Mouse (Mus musculus): ENCODE measurements around the gene Prickle2.

DNA sequence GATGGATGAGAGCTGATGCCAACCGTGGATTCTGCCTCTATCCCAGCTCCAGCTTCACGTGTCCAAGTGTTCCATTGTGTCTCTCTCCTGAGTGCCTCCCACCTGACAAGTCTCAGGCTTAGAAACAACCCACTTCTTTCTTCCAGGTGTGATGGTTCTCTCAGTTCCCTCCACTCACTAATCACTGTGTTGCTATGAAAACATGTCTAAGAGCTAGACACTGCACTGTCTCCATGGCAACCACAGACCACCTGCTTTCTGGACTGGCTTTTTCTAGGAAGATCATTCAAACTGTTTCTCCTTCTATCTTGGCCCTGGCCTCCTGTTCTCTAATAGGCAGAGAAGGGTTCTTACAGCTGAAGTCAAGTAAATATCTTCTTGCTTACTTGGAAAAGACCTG lies 46.8 kb upstream of the Prickle2 start:
- TF ChIP-seq POLR2A (IDR thresholded peaks at IDR 0.05; ENCODE audit: borderline replicate concordance, extremely low read depth, low read depth, low read length) (no peak), CTCF (IDR thresholded peaks at IDR 0.05; ENCODE audit: insufficient read depth, low read length) (no peak)

All from lung, adult 2 months (tissue).